Mouse (Mus musculus): ENCODE results near the gene Kpna6. TPM values are rescaled to one million over a fixed set of nuclear protein-coding genes. Genes with fewer than 3 reads are reported as not detected.

Kpna6 gene
- polyA plus RNA-seq, 1 experiment from 2014 or later, result 16.5 TPM

DNA sequence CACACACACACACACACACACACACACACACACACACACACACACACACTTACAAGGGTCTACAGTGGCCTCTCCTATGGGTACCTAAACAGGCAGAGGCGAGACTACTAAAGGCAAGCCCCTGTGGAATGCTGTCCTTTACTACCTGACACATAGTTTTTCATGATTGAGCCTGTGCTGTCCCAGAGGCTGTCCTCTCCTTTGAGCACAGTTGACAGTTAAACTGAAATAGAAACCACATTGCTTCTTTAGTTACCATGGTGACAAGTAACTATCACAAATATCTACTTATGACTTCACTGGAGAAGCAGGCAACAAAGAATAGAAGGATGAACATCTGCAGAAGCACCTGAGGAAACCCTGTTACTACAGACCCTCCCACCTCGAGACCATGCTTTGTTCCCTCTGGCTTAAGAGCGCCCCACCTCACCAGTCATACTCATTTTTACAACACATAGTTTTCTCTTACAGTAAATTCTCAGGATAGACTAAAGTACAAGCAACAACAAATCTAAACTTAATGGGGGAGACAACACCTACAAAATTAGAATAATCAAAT lies 10.2 kb downstream of the Kpna6 start:
- Histone ChIP-seq H3K4me3 (ENCODE audit: low read depth, low read length) (no peak overlapping the region), H3K9me3 (replicated peaks; ENCODE audit: control insufficient read depth, low read length) (no peaks in the 10 kb centered on the region), H3K4me2 (ENCODE audit: low read length) (no peak overlapping the region), H3K4me1 (ENCODE audit: control insufficient read depth, insufficient read depth, low read length) (no peaks in the 10 kb centered on the region), H3K9ac (ENCODE audit: low read length) (no peak overlapping the region), H3K27ac (ENCODE audit: low read depth, low read length) (no peak overlapping the region), H3K36me3 (ENCODE audit: control insufficient read depth, insufficient read depth, low read length) (peaks cover 51% of the 10 kb centered on the region), H3K27me3 (replicated peaks; ENCODE audit: control insufficient read depth, insufficient read depth, low read length) (no peaks in the 10 kb centered on the region)
- DNase-seq (ENCODE audit: low spot score) (no peak), ATAC-seq (no peak)
- 84% methylated on average over 3 of the region's 3 CpGs for WGBS

DNA sequence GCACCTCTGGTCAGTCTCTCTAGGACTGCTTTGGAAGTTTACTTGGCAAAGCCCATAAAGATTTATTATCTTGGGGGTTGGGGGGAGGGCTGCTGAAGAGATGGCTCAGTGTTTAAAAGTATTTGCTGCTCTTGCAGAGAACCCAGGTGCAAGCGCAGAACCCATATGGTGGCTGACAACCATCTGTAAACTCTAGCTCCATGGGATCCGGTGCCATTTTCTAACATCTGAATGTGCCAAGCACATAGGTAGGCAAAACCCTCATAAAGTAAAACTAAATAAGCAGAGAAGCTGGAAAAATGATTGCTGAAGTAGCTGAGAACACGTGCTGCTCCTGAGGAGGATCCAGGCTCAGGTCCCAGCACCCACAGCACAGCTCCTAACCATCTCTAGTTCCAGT lies 11.0 kb downstream of the Kpna6 start:
- no peaks in the 10 kb centered on the region for H3K4me1 ChIP-seq (ENCODE audit: control insufficient read depth, insufficient read depth, low read length)
- 91% methylated on average over 3 of the region's 3 CpGs for WGBS

GRCm38 (mm10) chr4:129654770-129655169 lies 17.8 kb downstream of the Kpna6 start:
- Histone ChIP-seq H3K4me2 (ENCODE audit: low read length) (no peak overlapping the region), H3K4me1 (ENCODE audit: control insufficient read depth, insufficient read depth, low read length) (no peaks in the 10 kb centered on the region), H3K27me3 (replicated peaks; ENCODE audit: control insufficient read depth, insufficient read depth, low read length) (no peaks in the 10 kb centered on the region), H3K4me3 (ENCODE audit: low read depth, low read length) (no peak overlapping the region), H3K9me3 (replicated peaks; ENCODE audit: control insufficient read depth, low read length) (no peaks in the 10 kb centered on the region), H3K9ac (ENCODE audit: low read length) (no peak overlapping the region), H3K36me3 (ENCODE audit: control insufficient read depth, insufficient read depth, low read length) (peaks cover 94% of the 10 kb centered on the region), H3K27ac (ENCODE audit: low read depth, low read length) (no peak overlapping the region)
- 91% methylated on average over 14 of the region's 14 CpGs for WGBS
- no peak for ATAC-seq
- no peak for DNase-seq (ENCODE audit: low spot score)

More for the DNA sequence above, 11.0 kb downstream of the Kpna6 start:
- no peak for ATAC-seq
- Histone ChIP-seq H3K9ac (ENCODE audit: low read length) (no peak overlapping the region), H3K4me2 (ENCODE audit: low read length) (no peak overlapping the region), H3K27ac (ENCODE audit: low read depth, low read length) (no peak overlapping the region), H3K9me3 (replicated peaks; ENCODE audit: control insufficient read depth, low read length) (no peaks in the 10 kb centered on the region), H3K36me3 (ENCODE audit: control insufficient read depth, insufficient read depth, low read length) (peaks cover 56% of the 10 kb centered on the region), H3K4me3 (ENCODE audit: low read depth, low read length) (no peak overlapping the region), H3K27me3 (replicated peaks; ENCODE audit: control insufficient read depth, insufficient read depth, low read length) (no peaks in the 10 kb centered on the region)
- no peak for DNase-seq (ENCODE audit: low spot score)

DNA sequence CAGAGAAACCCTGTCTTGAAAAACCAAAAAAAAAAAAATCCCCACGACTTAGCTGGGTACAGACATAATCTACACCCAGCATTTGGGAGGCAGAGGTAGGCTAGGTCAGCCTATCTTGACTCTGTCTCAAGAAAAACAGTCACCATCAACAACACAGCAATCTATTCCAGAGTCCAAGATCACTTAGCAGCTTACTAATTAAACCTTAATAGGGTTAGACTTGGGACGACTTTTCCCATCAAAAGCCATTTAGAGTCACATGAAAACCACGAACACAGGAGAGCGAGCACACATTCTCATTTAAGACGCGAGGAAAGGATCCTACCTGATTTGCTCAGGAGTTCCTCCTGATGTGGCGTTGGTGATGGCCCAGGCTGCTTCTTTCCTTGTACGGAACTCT lies 22.2 kb downstream of the Kpna6 start:
- Histone ChIP-seq H3K36me3 (ENCODE audit: control insufficient read depth, insufficient read depth, low read length) (peaks cover 92% of the 10 kb centered on the region), H3K9me3 (replicated peaks; ENCODE audit: control insufficient read depth, low read length) (no peaks in the 10 kb centered on the region), H3K9ac (ENCODE audit: low read length) (no peak overlapping the region), H3K4me3 (ENCODE audit: low read depth, low read length) (no peak overlapping the region), H3K4me2 (ENCODE audit: low read length) (no peak overlapping the region), H3K27ac (ENCODE audit: low read depth, low read length) (no peak overlapping the region), H3K27me3 (replicated peaks; ENCODE audit: control insufficient read depth, insufficient read depth, low read length) (no peaks in the 10 kb centered on the region), H3K4me1 (ENCODE audit: control insufficient read depth, insufficient read depth, low read length) (no peaks in the 10 kb centered on the region)
- 95% methylated on average over 8 of the region's 8 CpGs for WGBS
- DNase-seq (ENCODE audit: low spot score) (no peak), ATAC-seq (no peak)

DNA sequence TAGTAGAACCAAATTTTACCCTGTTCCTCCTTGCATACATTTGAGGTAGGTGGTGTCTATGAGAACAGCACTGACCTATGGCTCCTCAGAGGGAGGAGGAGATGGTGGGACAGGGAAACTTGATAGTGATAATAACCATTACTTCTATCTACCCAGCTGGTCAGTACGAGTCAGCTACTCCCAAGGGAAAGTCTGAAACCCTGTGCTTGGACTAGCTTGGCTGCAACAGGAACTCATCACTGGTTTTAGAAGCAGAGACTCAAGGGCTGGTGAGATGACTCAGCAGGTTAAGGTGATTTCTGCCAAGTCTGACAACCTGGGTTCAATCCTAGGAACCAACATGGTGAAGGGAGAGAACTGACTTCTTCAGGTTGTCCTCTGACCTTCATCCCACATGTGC lies 23.9 kb downstream of the Kpna6 start:
- H3K27me3 ChIP-seq (replicated peaks; ENCODE audit: control insufficient read depth, insufficient read depth, low read length), result no peaks in the 10 kb centered on the region
- no peak overlapping the region for H3K4me2 ChIP-seq (ENCODE audit: low read length)
- H3K4me3 ChIP-seq (ENCODE audit: low read depth, low read length), result no peak overlapping the region
- no peak overlapping the region for H3K27ac ChIP-seq (ENCODE audit: low read depth, low read length)
- ATAC-seq (no peak), DNase-seq (ENCODE audit: low spot score) (no peak)
- no peak overlapping the region for H3K9ac ChIP-seq (ENCODE audit: low read length)
- peaks cover 85% of the 10 kb centered on the region for H3K36me3 ChIP-seq (ENCODE audit: control insufficient read depth, insufficient read depth, low read length)
- WGBS, result 100% methylated on average over 1 of the region's 1 CpGs
- no peaks in the 10 kb centered on the region for H3K9me3 ChIP-seq (replicated peaks; ENCODE audit: control insufficient read depth, low read length)
- no peaks in the 10 kb centered on the region for H3K4me1 ChIP-seq (ENCODE audit: control insufficient read depth, insufficient read depth, low read length)

- Histone ChIP-seq H3K36me3 (ENCODE audit: control insufficient read depth, insufficient read depth, low read length) (peaks cover 55% of the 10 kb centered on the region), H3K9ac (ENCODE audit: low read length) (no peak overlapping the region), H3K27me3 (replicated peaks; ENCODE audit: control insufficient read depth, insufficient read depth, low read length) (no peaks in the 10 kb centered on the region), H3K9me3 (replicated peaks; ENCODE audit: control insufficient read depth, low read length) (no peaks in the 10 kb centered on the region), H3K4me3 (ENCODE audit: low read depth, low read length) (no peak overlapping the region), H3K4me1 (ENCODE audit: control insufficient read depth, insufficient read depth, low read length) (peaks cover 6% of the 10 kb centered on the region; the same call in 1 of the 2 replicates), H3K4me2 (ENCODE audit: low read length) (no peak overlapping the region), H3K27ac (ENCODE audit: low read depth, low read length) (no peak overlapping the region)
- ATAC-seq, result no peak
- no peak for DNase-seq (ENCODE audit: low spot score)
- WGBS, result 90% methylated on average over 6 of the region's 6 CpGs
These were observed 27.4 kb downstream of the Kpna6 start for GRCm38 (mm10) chr4:129645204-129645603.

DNA sequence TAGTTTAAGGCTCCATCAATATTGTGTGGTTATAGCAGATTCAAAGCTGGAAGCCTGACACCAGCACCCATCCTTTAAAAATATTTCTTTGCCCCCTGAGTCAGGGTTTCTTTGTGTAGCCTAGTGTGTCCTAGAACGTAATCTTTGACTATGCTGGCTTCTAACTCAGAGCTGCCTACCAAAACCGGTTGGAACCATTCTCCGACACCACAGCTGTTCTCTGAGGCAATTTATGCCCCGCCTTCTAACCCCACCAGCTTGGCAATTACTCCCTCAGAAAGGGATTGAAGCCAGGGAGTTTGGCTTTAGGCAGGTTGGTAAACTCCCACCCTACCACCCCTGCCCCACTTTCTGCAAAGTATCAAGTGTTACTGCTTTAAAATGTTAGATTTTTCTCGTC lies 30.8 kb downstream of the Kpna6 start:
- Histone ChIP-seq H3K9me3 (replicated peaks; ENCODE audit: control insufficient read depth, low read length) (no peaks in the 10 kb centered on the region), H3K27me3 (replicated peaks; ENCODE audit: control insufficient read depth, insufficient read depth, low read length) (no peaks in the 10 kb centered on the region), H3K4me3 (ENCODE audit: low read depth, low read length) (peak overlapping the region; percentile 50; the same call in 1 of the 2 replicates), H3K9ac (ENCODE audit: low read length) (0 out of 2 replicates have a peak overlapping the region, but pooled peaks have one; percentile 25), H3K4me1 (ENCODE audit: control insufficient read depth, insufficient read depth, low read length) (peaks cover 23% of the 10 kb centered on the region), H3K27ac (ENCODE audit: low read depth, low read length) (no peak overlapping the region), H3K4me2 (ENCODE audit: low read length) (peak overlapping the region; percentile 41), H3K36me3 (ENCODE audit: control insufficient read depth, insufficient read depth, low read length) (peaks cover 47% of the 10 kb centered on the region)
- ATAC-seq (no peak), DNase-seq (ENCODE audit: low spot score) (peak; percentile 63)
- 35% methylated on average over 5 of the region's 5 CpGs for WGBS

DNA sequence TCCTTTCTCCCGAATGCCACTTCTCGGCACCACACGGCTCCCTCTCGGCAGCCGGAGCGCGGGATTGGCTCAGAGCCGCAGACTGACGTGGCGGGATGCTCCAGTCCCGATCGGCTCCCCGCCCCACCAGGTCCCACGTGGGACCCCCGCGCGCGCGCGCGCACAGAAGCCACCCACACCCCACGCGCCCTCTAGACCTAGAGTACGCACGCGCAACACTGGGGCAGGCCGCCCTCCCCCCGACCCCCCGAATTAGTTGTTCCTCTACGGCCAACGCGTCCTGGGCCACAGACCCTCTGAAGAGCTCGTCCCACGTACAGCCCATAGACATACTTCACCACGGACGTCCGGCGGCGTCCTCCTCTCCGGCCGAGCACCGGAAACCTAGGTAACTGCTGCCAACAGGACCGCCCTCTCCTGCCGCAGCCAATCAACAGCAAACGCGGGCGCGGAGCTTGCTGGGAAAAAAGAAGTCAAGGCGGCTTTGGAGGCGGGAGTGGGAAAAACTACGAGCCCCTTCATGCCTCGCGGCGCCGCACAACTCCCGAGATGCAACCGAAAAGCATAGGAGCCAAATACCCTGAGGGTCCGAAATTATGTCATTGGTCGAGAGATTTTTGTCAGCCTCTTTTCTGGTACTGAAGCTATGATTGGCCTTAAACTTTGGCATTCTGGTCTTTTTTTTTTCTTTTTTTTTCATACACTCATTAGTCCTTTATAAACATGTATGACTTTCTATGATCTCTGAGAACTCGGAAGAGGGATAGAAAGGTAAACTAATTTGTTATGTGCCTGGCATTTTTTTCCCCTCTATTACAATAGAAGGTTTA lies 31.7 kb downstream of the Kpna6 start, which contains the start of gene Txlna:
Txlna (minus strand) TSS at position 428 of the 830 bp plus-strand sequence.
- WGBS, result under 1% methylated on average over 59 of the region's 60 CpGs
- H3K4me1 ChIP-seq (ENCODE audit: control insufficient read depth, insufficient read depth, low read length), result peaks cover 23% of the 10 kb centered on the region
- DNase-seq (ENCODE audit: low spot score), result peak; percentile 99
- peak; percentile 96 for ATAC-seq
- peak within 1 kb of the TSS; percentile 83 for H3K4me2 ChIP-seq (ENCODE audit: low read length)
- H3K27ac ChIP-seq (ENCODE audit: low read depth, low read length), result peak within 1 kb of the TSS; percentile 90
- H3K36me3 ChIP-seq (ENCODE audit: control insufficient read depth, insufficient read depth, low read length), result peaks cover 48% of the 10 kb centered on the region
- peak within 1 kb of the TSS; percentile 75 for H3K9ac ChIP-seq (ENCODE audit: low read length)
- H3K4me3 ChIP-seq (ENCODE audit: low read depth, low read length), result peak within 1 kb of the TSS; percentile 50
- H3K27me3 ChIP-seq (replicated peaks; ENCODE audit: control insufficient read depth, insufficient read depth, low read length), result no peaks in the 10 kb centered on the region
- no peaks in the 10 kb centered on the region for H3K9me3 ChIP-seq (replicated peaks; ENCODE audit: control insufficient read depth, low read length)

DNA sequence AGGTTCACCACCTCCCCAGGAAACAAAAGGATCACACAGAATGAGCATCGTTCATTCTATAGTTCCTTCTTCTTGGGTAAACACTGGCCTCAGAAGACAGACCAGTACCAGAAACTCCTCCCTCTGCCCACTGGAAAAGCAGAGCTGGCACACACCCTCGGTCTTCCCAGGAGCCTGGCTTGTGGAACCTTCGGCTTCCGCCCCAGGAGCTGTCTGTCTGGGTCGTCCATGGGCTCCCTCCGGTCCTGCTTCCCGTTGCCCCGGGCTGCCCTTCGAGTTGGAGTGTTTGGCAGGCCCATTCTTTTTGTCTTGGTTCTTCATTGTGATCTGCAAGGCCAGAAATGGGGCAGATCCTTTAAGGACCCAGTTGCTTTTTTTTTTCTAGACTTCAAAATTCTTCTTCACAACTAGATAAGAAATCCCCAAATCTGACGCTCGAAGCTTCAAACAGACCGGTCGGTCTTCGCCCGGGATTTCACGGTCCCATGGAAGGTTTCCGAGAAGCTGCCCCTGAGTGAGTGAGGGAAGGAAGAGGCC lies 32.4 kb downstream of the Kpna6 start:
- 3% methylated on average over 17 of the region's 17 CpGs for WGBS
- H3K9me3 ChIP-seq (replicated peaks; ENCODE audit: control insufficient read depth, low read length), result no peaks in the 10 kb centered on the region
- H3K9ac ChIP-seq (ENCODE audit: low read length), result peak overlapping the region; percentile 75
- ATAC-seq, result no peak
- H3K4me2 ChIP-seq (ENCODE audit: low read length), result peak overlapping the region; percentile 83
- peaks cover 48% of the 10 kb centered on the region for H3K36me3 ChIP-seq (ENCODE audit: control insufficient read depth, insufficient read depth, low read length)
- no peaks in the 10 kb centered on the region for H3K27me3 ChIP-seq (replicated peaks; ENCODE audit: control insufficient read depth, insufficient read depth, low read length)
- H3K4me1 ChIP-seq (ENCODE audit: control insufficient read depth, insufficient read depth, low read length), result peaks cover 23% of the 10 kb centered on the region
- peak; percentile 25 for DNase-seq (ENCODE audit: low spot score)
- peak overlapping the region; percentile 50 for H3K4me3 ChIP-seq (ENCODE audit: low read depth, low read length)
- peak overlapping the region; percentile 90 for H3K27ac ChIP-seq (ENCODE audit: low read depth, low read length)

Measured in forebrain, embryonic 14.5 days (tissue).